Mouse (Mus musculus): ENCODE measurements around the gene Odf3l2.

- TF ChIP-seq CTCF (IDR thresholded peaks at IDR 0.05; ENCODE audit: low read depth, low read length), result no peak
- no peak for TF ChIP-seq POLR2A (IDR thresholded peaks at IDR 0.05; ENCODE audit: insufficient read depth, low read length)
- TF ChIP-seq EP300 (IDR thresholded peaks at IDR 0.05; ENCODE audit: insufficient read depth, low read depth, low read length), result no peak
These were observed 26.5 kb upstream of the Odf3l2 start for GRCm38 (mm10) chr10:79672088-79672455.

Measured in ES-Bruce4 (cell line).